Mouse (Mus musculus) CD4-positive, CD25-positive, alpha-beta regulatory T cell, adult 2 months (primary cell): Measurements from ENCODE around the gene Ift46.

Source experiments
- DNase-seq: peaks from one replicate; pipeline ENCODE4 v3.0.0-alpha.2; 2012; ENCODE audit warnings: low read depth, low spot score

The Ift46 gene

GRCm38 (mm10) chr9:44767101-44768028 is at the start of gene Ift46, which contains the start of gene Arcn1:
Ift46 (plus strand) TSS chr9:44767908.
Arcn1 (minus strand) TSS chr9:44767845.
- DNase-seq, result peak; percentile 94

DNA sequence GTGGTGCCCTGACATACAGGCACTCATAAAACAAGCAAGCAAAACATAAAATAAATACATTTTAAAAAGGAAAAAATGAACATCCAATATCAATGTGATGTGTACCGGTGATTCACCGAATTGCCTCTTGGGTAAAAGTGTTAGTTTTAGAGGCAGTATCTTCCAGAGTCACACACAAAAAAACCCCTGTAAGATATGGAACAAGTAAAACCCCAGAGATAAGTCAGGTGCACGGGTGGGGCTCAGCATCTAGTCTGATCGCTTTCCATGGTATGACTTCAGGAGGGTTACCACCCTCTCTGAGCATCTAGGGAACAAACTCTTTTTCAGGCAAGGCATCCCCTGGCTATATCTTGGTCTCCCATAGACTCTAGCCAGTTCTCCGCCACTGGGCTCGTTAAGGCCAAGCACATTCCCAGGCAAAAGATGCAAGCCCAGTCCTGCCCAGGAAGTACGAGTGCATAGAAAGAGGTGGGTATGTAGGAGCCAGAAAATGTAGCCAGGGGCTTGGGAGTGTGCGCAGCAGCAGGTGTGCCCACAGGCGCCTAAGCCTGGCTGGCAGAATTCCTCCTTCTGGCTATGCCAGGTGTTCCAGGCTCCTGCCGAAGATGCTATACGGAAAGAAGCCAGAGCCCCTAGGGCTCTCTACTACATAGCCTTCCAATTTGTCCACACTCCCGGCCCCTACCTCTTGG is 48.6 kb upstream of the Ift46 start:
- no peak for DNase-seq

DNA sequence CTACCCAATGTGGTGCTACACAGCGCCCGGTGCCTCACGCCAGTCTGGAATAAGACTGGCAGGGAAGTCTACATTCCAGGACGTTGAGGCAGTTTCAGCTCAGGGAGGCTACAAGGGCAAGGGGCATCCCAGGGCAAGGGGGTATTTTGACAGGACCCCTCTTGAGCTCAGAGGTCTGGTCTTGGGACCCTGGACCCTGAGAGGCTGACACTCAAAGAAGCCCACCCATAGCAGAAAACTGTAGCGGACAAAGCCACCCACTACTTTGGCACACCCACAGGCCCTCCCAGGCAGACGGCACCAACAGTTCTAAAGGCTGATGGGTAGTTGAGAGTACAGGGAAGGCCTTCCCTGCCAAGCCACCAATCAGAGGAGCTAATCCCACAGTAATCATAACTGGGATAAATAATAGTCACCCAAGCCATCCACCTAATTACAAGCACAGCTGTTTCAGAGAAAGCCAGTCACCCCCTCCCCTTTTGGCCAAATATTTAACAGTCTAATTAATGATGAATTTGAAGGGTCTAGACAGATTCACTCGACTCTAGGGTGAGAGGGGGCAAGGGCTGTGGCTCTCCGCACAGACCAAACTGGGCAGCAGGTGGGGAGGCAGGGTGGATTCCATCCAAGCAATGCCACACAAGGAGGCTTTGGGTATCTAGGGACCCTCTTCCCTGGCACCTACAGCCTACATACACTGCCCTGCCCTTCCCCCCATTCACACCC is 47.9 kb upstream of the Ift46 start:
- DNase-seq, result no peak

DNA sequence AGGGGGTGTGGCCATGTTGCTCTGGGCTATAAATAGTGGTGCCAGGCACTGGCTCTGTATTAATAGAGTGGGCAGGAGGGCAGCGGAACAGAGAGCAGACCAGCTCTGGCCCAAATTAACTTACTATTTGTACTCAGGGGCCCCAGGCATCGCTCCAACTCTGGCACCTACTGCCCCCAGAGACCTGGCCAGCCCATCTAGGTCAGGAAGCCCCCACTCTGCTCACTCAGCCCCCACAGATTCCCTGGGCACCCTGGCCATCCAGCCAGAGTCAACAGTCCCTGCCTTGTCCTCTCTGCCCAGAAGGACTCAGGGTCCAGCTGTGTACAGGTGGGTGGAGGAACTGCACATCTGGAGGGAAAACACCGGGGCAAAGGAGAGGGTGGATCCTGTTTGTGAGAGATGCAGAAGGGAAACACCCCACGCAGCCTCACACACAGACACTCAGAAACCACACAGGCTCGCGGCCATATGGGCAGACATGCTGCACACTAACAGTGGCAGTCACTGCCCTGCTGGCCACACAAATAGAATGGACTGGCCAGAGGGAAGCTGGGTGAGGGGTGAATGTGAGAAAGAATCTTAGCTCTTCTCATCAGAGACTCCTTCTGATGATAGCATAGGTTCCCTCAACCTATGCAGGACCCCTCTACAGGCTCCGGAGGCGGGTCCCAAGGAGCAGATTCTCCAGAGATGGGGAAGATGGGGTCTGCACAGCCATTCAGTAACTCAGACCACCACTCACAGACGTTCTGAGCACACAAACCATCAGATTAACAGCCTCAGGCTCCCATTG is 47.2 kb upstream of the Ift46 start:
- peak; percentile 49 for DNase-seq

GRCm38 (mm10) chr9:44721154-44721876 is 46.4 kb upstream of the Ift46 start:
- DNase-seq, result peak; percentile 71

- DNase-seq, result no peak
Measured at GRCm38 (mm10) chr9:44721877-44722186, 45.9 kb upstream of the Ift46 start.

DNA sequence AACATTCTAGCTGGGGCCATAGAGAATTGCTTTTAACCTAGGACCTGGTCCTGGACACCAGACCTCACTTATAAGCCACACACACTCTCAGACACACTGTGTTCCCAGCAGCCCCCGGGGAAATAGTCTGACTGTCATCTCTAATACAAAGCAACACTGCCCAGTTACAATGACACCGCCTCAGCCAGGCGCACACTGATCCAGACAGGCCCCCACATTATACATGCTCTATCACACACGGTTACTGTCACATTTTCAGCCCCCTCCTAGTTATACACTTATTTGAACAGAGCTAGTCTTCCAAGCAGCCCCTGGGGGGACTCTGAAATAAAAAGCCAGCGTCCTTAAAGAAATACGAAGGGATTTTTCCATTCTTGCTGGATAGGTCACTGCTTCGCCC is 45.1 kb upstream of the Ift46 start:
- no peak for DNase-seq

DNA sequence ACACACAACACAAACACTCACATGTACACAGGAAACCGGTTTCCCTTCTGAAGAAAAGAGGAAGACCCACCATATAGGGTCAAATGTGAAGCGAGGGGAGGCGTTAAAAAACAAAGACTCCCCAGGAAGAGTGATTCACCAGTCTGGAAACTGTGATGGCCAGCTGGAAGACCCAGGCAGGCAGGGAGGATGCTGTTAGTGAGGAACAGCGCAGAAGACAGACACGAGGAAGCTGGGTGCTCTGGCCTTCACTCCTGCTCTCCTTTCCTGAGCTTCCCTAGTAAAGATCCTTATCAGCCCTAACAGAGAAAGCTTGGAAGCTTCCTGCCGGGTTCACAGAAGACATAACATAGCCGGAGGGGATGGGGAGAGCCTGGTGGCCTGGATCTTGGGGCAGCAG is 44.7 kb upstream of the Ift46 start:
- no peak for DNase-seq

DNA sequence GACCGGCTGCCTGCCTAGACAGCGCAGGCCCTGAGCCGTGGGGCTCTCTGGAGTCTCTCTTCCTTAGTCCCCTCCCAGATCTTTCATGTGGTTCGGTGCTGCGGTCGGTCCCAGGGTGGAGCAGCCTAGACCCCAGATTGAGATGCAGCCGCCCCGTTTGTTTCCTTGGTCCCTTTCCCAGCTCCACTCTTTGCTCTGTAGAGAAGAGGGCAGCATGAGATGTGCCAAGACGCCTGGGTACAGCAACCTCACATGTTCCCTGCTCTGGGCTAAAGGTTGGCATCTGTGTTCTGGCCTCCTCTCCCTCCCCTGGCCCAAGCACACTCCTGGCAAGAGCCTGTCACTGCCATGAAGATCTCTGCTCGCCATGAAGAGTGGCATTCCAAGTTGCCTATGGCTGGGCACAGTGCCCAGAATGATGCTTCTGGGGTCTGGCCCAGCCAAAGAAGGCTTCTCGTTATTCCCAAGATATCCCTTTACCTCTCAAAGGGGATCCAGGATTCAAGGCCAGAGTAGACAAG is 44.1 kb upstream of the Ift46 start:
- DNase-seq, result peak; percentile 42

DNA sequence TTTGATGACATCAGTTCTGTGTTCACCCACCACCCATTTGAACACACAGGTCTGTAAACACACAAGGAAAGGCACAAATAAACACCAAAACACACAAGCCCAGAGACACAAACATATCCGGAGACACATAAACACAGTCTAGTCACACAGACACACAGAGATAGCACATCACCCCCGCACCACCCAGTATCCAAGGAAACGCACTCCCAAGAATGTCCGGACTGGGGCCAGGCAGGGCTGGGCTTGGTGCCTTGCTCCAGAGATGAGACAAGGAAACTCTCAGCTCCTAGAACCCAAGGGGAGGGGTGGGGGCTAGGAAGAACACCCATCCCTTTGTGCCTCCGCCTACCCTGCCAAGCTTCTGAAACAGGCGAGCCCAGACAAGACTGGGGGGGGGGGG is 43.5 kb upstream of the Ift46 start:
- DNase-seq, result no peak

DNA sequence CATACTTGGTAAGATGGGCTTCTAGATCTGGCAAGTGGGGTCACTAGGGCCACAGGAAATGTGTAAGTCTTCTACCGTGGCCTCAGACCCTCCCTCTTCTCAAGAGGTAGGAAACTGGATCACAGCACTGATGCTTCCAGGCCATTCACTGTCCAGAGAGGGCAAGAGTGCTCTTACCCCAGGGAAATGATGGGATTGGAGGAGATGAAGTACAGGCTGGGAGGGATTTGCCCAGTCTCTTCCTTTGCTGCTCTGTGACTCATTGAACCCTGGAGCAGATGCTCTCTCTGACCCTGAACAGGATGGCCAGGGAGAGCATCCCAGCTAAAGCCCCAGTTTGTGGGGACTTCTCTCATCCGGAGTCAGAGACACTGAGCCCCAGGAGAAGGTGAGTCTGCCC is 43.0 kb upstream of the Ift46 start:
- DNase-seq, result no peak

DNA sequence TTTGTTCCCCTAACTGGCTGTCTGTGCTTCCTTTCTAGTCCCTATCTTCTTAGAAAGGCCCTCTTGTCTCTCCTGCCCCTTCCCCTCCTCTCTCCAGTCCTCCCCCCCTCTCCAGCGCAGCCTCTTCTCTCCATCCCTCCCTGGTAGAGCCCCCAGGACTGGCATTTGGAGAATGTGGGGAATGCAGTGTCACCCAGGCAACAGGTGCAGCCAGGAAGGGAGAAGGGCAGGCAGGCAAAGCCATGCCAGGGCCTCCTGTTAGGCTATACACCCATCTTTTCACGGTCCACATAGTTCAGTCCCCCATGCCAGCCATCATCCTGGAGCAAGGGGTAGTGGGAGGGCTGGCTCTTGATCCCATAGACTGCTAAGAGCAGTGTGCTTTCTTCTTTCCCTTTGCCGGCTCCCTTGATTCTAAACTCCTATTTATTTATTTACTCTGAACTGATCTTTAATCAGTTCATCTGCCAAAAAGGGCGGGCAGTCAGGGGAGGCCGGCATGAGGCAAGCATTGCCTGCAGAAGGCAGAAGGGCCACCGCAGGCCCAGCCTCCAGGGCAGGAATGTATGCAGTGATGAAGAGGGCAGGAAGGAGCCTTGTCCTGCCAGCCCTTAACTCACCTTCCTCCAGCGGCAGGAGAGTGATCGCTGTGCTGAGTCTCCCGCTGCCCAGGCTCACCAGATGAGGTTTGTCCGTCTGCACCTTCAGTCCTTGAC is 41.1 kb upstream of the Ift46 start:
- no peak for DNase-seq

- DNase-seq, result no peak
Measured at GRCm38 (mm10) chr9:44727441-44727840, 40.3 kb upstream of the Ift46 start.

DNA sequence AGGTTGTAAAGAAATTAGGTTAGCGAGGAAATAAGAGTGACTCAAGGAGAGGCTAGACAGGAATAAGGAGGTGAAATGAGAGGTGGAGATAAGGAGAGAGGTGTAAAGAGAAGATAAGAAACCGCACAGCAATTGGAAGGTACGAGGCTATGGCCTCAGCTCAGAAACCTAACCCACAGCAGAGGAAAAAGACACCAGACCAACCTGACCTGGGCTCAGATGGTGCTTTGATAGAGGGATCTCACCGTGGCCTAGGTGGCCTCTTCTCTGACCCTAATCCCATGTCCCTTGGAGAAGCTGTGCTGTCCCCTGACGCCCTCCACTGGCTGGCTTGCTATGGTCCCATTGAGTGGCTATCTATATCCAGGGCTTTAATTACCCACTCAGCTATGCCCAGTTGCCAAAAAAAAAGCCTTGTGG is 35.6 kb upstream of the Ift46 start:
- DNase-seq, result no peak

DNA sequence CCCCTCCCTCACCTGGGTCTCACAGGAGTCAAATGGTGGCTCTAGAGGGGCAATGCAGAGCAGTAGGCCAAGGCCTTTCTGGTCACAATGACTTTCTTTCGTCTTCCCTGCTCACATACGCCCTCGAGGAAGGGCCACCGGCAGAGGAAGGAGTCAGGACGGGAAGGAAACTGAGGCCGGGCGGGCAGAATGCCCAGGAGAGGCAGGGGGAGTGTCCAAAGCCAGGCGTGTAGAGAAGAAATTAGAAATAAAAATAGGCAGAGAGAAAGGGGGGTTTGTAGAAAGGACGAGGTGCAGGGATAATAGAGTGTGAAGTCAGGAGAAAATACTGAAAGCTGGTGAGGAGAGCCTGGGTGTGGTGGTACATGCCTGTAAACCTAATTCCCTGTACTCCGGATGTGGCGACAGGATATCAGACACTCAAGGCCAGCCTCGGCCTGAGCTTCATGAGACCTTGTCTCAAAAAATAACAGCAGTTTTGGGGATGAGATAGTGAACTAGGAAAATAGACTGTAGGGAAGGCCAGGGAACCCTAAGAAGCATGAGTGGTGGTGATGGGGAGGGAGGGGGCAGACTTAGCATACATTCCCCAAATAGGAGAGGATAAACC is 34.7 kb upstream of the Ift46 start:
- no peak for DNase-seq

GRCm38 (mm10) chr9:44733671-44734523 is 33.8 kb upstream of the Ift46 start:
- peak; percentile 66 for DNase-seq

GRCm38 (mm10) chr9:44734524-44735494 is 32.9 kb upstream of the Ift46 start, which contains the start of gene Phldb1:
Phldb1 (minus strand) TSS chr9:44735198.
- peak; percentile 83 for DNase-seq
